Mouse (Mus musculus) forebrain, embryonic 11.5 days (tissue): ENCODE data around the gene Ezh1. TPM values are rescaled to one million over a fixed set of nuclear protein-coding genes. Genes with fewer than 3 reads are reported as not detected.

Experiments
- ATAC-seq: fragments of 200-750 bp; cut with Nextera tagmentation; replicated peaks from 2 replicates; pipeline ENCODE4 v1.8.0; 2017; ENCODE audit warnings: moderate TSS enrichment; ENCODE audit not compliant: low FRiP score
- DNase-seq: peaks from one replicate; pipeline ENCODE4 v3.0.0-alpha.2; 2017; ENCODE audit warnings: low spot score
- H3K27ac ChIP-seq: fragments of 300-500 bp; sonication (generic); 2 replicates; pipeline ENCODE4 v1.5.1; 2014; ENCODE audit warnings: low read depth, low read length
- H3K27me3 ChIP-seq: fragments of 300-500 bp; sonication (generic); 2 replicates; pipeline ENCODE4 v1.6.1; 2014; ENCODE audit warnings: mild to moderate bottlenecking, low read length, mixed read lengths; ENCODE audit not compliant: control insufficient read depth, insufficient read depth
- H3K36me3 ChIP-seq: fragments of 300-500 bp; sonication (generic); 2 replicates; pipeline ENCODE4 v1.6.1; 2014; ENCODE audit warnings: mild to moderate bottlenecking, low read length, moderate library complexity, mixed read lengths; ENCODE audit not compliant: control insufficient read depth, insufficient read depth
- H3K4me1 ChIP-seq: fragments of 300-500 bp; sonication (generic); replicated peaks from 2 replicates; pipeline ENCODE4 v1.6.1; 2014; ENCODE audit warnings: low read length, mixed read lengths; ENCODE audit not compliant: control insufficient read depth, insufficient read depth
- H3K4me2 ChIP-seq: fragments of 300-500 bp; sonication (generic); 2 replicates; pipeline ENCODE4 v1.6.1; 2014; ENCODE audit warnings: low read depth, mild to moderate bottlenecking, low read length, moderate library complexity, mixed read lengths; ENCODE audit not compliant: severe bottlenecking
- H3K4me3 ChIP-seq: fragments of 300-500 bp; sonication (generic); 2 replicates; pipeline ENCODE4 v1.5.1; 2014; ENCODE audit warnings: low read depth, low read length
- H3K9ac ChIP-seq: fragments of 300-500 bp; sonication (generic); 2 replicates; pipeline ENCODE4 v1.6.1; 2014; ENCODE audit warnings: low read length
- H3K9me3 ChIP-seq: fragments of 300-500 bp; sonication (generic); 2 replicates; pipeline ENCODE4 v1.6.1; 2016; ENCODE audit warnings: low read length, mixed read lengths; ENCODE audit not compliant: control insufficient read depth
- WGBS: fragments of 180-500 bp; shearing (Covaris S2); extraction: QIAGEN DNeasy Blood & Tissue Kit; methylation state at CpG from one replicate; pipeline ENCODE4 v1.1.7; 2014; 5-methylcytosine and 5-hydroxymethylcytosine counted together
- polyA plus RNA-seq: library from polyadenylated mRNA; unstranded; fragments of >200 nt; fragmentation: Nextera tagmentation; extraction: Ambion mirVana; gene quantifications from 2 replicates; pipeline ENCODE4 v1.2.1, GENCODE M21; 2014

Ezh1 gene
- polyA plus RNA-seq, 1 experiment from 2014 or later: 12.8 TPM

DNA sequence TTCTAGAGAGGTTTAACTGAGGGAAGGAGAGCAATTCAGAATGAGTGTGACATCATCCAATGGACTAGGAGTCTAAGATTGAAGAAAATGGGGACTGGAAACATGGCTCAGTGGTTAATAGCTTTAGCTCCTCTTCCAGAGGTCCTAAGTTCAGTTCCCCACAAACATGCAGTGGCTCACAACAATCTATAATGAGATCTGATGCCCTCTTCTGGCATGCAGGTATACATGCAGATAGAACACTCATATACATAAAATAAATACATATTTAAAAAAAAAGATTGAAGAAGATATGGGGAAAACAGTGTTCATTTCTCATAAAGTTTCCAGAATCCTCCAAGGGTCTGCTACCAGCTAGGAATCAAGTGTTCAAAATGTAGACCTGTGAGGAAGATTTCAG, 9.2 kb upstream of the Ezh1 start:
- H3K36me3 ChIP-seq: no peaks in the 10 kb centered on the region
- no peak for ATAC-seq

DNA sequence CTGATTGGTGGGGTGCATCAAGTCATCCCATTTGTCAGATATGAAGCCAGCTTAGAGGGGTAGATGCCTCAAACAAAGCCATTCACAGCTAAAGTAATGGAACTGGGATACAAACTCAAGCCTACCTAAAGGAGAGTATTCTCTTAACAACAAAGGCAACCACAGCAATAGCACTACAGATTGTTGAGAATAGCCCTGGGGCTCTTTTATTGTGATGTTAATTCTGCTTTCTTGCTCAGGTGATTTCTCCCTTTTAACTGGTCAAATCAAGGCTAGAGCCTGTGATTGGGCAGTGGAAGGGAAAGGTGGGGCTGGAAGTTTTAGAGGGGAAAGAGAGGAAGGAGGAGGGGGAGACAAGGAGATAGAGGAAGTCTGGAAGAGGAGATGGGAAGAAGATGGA, 7.9 kb upstream of the Ezh1 start:
- H3K27me3 ChIP-seq: no peaks in the 10 kb centered on the region
- H3K4me3 ChIP-seq: no peak overlapping the region
- H3K27ac ChIP-seq: no peak overlapping the region
- DNase-seq (no peak), ATAC-seq (no peak)
- H3K4me1 ChIP-seq: 0 out of 2 replicates have a peak, but pooled peaks cover 2% of the 10 kb centered on the region
- H3K9ac ChIP-seq: no peak overlapping the region
- no peaks in the 10 kb centered on the region for H3K36me3 ChIP-seq
- H3K9me3 ChIP-seq: no peaks in the 10 kb centered on the region
- no peak overlapping the region for H3K4me2 ChIP-seq

More for the DNA sequence above, 9.2 kb upstream of the Ezh1 start:
- no peak overlapping the region for H3K9ac ChIP-seq
- H3K4me3 ChIP-seq: no peak overlapping the region
- no peak overlapping the region for H3K27ac ChIP-seq
- 0 out of 2 replicates have a peak, but pooled peaks cover 2% of the 10 kb centered on the region for H3K4me1 ChIP-seq
- H3K4me2 ChIP-seq: no peak overlapping the region
- no peaks in the 10 kb centered on the region for H3K27me3 ChIP-seq
- DNase-seq: no peak
- H3K9me3 ChIP-seq: no peaks in the 10 kb centered on the region

DNA sequence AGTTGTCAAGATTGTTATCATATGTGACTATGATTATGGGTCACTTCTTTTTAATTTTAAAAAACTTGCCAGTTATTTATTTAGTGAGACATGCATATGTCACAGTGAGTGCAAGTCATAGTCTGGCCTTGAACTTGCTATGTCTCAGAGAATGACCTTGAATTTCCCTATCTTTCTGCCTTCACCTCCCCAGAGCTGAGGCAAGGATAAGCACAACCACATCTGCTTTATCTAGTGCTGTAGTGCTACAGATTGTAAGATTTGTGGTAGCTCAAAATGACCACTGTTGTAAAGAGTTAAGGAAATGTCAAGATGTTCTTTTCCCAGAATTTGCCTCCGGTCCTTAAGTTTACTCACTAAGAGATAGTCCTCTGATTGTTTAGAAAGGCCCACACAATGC, 7.0 kb upstream of the Ezh1 start:
- no peaks in the 10 kb centered on the region for H3K27me3 ChIP-seq
- 92% methylated on average over 1 of the region's 1 CpGs for WGBS
- H3K4me2 ChIP-seq: no peak overlapping the region
- no peak overlapping the region for H3K4me3 ChIP-seq
- H3K4me1 ChIP-seq: 0 out of 2 replicates have a peak, but pooled peaks cover 2% of the 10 kb centered on the region
- no peak overlapping the region for H3K9ac ChIP-seq
- H3K27ac ChIP-seq: no peak overlapping the region
- H3K36me3 ChIP-seq: no peaks in the 10 kb centered on the region
- DNase-seq: no peak
- H3K9me3 ChIP-seq: no peaks in the 10 kb centered on the region
- ATAC-seq: no peak

DNA sequence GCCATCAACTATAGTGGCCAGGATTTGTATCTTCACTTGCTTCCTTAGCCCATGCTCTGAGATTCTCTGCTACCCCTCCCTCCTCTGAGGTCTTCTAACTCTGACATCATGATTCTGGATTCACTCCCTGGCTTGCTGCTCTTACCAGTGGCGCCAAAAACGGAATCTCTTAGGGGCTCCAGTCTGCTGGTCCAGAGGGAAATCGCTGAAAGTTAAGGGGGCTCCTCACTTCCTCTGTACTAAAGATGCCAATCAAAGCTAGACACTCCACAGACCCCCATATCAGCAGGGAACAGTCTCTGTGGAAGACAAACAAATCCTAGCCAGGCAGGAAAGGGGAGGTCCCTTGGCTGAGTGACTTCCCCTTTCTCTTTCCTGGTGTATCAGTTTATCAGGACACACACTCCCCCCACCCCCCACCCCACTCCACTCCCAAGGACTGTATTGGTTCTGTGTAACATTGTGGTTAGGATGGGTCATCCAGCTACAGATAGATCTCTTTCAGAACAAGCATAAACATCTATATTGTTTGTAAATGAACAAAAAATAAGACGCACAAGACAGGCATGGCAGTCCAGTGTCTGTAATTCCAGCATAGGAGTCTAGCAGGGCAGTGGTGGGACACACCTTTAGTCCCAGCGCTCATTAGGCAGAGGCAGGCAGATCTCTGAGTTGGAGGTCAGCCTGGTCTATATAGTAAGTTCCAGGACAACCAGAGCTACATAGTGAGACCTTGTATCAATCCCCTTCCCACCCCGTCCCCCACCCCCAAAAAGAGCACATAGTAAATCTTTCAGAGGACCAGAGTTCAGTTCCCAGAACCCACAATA, 6.0 kb upstream of the Ezh1 start:
- H3K9ac ChIP-seq: no peak overlapping the region
- H3K27ac ChIP-seq: no peak overlapping the region
- no peak overlapping the region for H3K4me3 ChIP-seq
- ATAC-seq (no peak), DNase-seq (no peak)
- no peaks in the 10 kb centered on the region for H3K27me3 ChIP-seq
- H3K9me3 ChIP-seq: no peaks in the 10 kb centered on the region
- 59% methylated on average over 6 of the region's 6 CpGs for WGBS
- no peak overlapping the region for H3K4me2 ChIP-seq
- 0 out of 2 replicates have a peak, but pooled peaks cover 2% of the 10 kb centered on the region for H3K4me1 ChIP-seq
- H3K36me3 ChIP-seq: no peaks in the 10 kb centered on the region

DNA sequence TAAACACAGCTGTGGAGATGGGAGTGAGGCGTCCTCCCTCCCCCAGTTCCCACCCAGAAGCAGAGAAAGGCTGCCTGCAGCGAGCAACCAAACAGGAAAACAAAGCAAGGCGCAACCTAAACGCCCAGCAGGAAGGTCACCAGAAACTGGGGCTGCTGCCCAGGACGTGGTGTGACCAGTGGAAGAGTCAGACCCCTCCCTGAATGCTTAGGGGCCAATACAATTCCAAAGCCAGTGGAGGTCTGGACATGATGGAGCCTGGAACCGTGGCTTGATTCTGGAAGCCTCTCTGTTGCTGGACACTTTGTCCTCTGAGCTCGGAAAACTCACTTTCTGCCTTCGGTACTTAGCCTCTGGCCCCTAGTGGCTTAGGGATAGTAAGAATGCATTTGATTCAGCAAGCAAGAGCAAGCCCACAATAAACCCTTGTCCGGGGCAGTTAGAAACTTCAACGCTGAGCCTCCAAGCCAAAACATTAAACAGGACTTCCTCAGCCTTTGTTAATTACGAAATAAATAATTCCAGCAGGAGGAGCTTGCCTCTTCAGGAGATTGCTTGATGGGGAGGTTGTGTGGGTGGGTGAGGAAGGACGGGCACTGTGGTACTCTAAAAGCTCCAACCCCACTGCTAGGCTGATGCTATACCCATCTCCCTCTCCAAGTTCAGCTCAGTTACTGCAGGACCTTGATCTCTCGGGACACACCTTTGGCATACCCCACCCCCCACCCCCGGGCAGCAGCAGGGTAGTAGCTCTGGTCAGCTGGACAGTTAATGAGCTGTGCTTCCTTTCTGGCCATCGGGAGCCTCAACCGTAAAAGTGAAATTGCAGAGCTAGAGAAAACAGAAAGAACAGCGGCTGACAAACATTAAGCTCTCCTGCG, 5.0 kb upstream of the Ezh1 start:
- DNase-seq: no peak
- no peak overlapping the region for H3K4me2 ChIP-seq
- WGBS: 13% methylated on average over 18 of the region's 18 CpGs
- no peaks in the 10 kb centered on the region for H3K36me3 ChIP-seq
- no peaks in the 10 kb centered on the region for H3K9me3 ChIP-seq
- no peaks in the 10 kb centered on the region for H3K27me3 ChIP-seq
- 0 out of 2 replicates have a peak, but pooled peaks cover 2% of the 10 kb centered on the region for H3K4me1 ChIP-seq
- H3K4me3 ChIP-seq: no peak overlapping the region
- peak overlapping the region; percentile 38; the same call in 1 of the 2 replicates for H3K27ac ChIP-seq
- 0 out of 2 replicates have a peak overlapping the region, but pooled peaks have one; percentile 6 for H3K9ac ChIP-seq
- no peak for ATAC-seq

DNA sequence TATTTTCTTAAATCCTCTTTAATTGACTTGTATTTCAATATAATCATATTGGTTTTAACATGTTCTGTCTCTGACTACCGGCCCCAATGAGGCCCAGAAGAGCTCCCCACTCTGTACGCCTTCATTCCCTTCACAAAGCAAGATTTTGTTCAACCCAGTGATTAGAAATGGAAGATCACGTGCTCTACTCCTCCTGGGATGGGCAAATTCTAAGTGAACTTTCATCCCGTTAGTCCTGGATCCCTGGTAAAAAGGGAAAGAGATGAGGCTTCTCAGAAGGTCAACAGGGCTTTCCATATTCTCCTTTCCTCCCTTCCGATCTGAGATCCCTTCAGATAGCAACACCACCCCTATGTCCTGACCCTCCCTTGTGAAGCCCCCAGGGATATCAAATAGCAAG, 4.3 kb upstream of the Ezh1 start:
- Histone ChIP-seq H3K4me3 (no peak overlapping the region), H3K36me3 (no peaks in the 10 kb centered on the region), H3K27me3 (no peaks in the 10 kb centered on the region), H3K4me2 (no peak overlapping the region), H3K4me1 (peaks cover 2% of the 10 kb centered on the region; the same call in 1 of the 2 replicates), H3K9ac (no peak overlapping the region), H3K9me3 (no peaks in the 10 kb centered on the region), H3K27ac (no peak overlapping the region)
- ATAC-seq: no peak
- DNase-seq: no peak
- 13% methylated on average over 5 of the region's 5 CpGs for WGBS

DNA sequence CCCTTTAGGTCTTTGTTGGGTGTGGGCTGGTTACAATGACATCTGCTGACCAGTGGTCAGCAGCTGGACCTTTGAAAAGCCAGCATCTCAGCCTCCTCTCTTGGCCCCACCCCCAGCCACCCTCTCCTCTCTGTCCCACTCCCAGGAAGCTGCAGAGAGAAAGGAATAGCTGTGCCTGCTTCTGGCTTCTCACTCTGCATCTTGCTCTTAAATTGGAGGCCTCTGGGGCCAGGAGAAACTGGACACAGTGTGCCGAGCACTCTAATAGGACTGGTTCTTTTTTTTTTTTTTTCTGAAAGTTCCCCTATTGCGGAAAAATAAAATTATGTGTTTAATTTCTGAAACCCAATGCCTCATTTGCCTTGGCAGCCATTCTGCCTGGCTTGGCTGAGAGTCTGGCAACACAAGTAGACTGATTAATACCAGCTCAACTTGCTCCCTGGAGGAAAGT, 3.8 kb upstream of the Ezh1 start:
- H3K4me2 ChIP-seq: no peak overlapping the region
- no peak overlapping the region for H3K27ac ChIP-seq
- DNase-seq (no peak), ATAC-seq (no peak)
- no peaks in the 10 kb centered on the region for H3K36me3 ChIP-seq
- peaks cover 2% of the 10 kb centered on the region; the same call in 1 of the 2 replicates for H3K4me1 ChIP-seq
- H3K9ac ChIP-seq: no peak overlapping the region
- 22% methylated on average over 2 of the region's 2 CpGs for WGBS
- no peak overlapping the region for H3K4me3 ChIP-seq
- H3K9me3 ChIP-seq: no peaks in the 10 kb centered on the region
- no peaks in the 10 kb centered on the region for H3K27me3 ChIP-seq

DNA sequence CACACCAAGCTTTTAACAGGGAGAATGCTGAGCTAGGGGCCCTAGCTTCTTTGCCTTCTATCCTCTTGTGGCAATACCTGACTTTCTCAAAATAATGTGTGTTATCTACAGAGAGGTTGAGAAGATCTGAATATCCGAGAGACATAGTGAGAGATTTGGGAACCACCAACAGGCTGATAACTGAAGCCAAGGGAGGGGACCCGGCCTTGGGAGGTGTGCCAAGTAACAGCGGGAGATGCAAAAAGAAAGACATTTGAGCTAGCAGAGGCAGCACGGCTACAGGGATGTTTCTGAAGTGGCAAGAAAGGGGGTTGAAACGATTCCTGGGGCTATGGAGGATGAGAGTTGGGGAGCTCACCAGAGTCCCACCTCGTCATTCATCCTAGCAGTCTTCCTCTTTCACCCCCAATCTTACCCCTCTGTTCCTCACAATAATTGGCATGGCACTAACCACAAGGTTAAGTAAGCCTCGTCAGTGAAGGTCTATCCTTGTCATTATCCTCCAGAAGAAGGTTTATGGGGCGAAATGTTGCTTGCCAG, 3.2 kb upstream of the Ezh1 start:
- no peaks in the 10 kb centered on the region for H3K36me3 ChIP-seq
- H3K9ac ChIP-seq: no peak overlapping the region
- no peak overlapping the region for H3K4me3 ChIP-seq
- no peak for ATAC-seq
- WGBS: 21% methylated on average over 8 of the region's 8 CpGs
- DNase-seq: no peak
- peaks cover 2% of the 10 kb centered on the region; the same call in 1 of the 2 replicates for H3K4me1 ChIP-seq
- H3K27ac ChIP-seq: no peak overlapping the region
- H3K27me3 ChIP-seq: no peaks in the 10 kb centered on the region
- H3K9me3 ChIP-seq: no peaks in the 10 kb centered on the region
- no peak overlapping the region for H3K4me2 ChIP-seq
